Mouse (Mus musculus): ENCODE data around the gene Lrrfip1.

DNA sequence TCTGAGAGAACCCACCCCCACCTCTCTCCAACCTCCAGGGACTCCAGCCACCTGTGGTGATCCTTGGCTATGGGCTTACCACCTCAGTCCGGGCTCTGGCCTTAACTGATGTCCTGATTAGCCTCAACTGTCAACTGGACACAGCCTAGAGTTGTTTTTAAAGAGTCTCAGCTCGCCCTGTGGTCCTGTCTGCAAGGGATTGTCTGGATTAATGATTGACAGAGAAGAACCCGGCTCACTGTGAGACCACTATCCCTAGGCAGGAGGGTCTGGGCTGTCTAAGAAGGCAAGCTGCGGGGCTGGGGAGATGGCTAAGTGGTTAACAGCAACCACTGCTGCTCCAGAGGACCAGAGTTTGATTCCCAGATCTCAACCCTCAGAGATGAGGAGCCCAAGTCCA is 36.0 kb upstream of the Lrrfip1 start:
- TF ChIP-seq CTCF (IDR thresholded peaks at IDR 0.05; ENCODE audit: control insufficient read depth, insufficient read depth, low read length), result no peak
- no peak for TF ChIP-seq POLR2A (IDR thresholded peaks at IDR 0.05; ENCODE audit: borderline replicate concordance, control insufficient read depth, low read depth, low read length)

All from bone marrow, adult 2 months (tissue).